Mouse (Mus musculus): ENCODE results near the gene Zfp385b. TPM values are rescaled to one million over a fixed set of nuclear protein-coding genes. Genes with fewer than 3 reads are reported as not detected.
A peak's percentile ranks its signal among the peaks of the same experiment; 100 is the strongest.
"Not testable (repeated sequence)": the region's sequence is repeated elsewhere in the genome, so short reads cannot be mapped to it uniquely, and the experiment has no call there.

Zfp385b gene
- polyA plus RNA-seq, 1 experiment from 2014 or later, result 2.6 TPM

DNA sequence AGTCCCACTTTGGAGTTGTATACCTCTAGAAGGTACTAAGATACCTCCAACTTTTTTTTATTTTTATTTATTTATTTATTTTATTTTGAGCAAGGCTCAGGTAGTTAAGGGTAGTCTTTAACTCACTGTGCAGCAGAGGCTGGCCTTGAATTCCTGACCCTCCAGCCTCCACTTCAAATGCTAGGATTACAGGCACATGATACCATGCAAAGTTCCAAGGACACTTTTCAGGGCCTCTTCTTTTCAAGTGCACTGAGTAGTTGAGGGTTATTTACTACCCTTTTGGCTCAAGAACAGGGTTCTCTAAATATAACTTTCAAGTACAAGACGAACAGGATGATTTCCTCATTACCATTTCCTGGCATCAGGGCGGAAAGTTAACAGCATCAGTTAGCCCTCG, 365.7 kb downstream of the Zfp385b start:
- Histone ChIP-seq H3K4me1 (peaks cover 16% of the 10 kb centered on the region), H3K4me3 (no peak overlapping the region), H3K9me3 (no peaks in the 10 kb centered on the region), H3K36me3 (no peaks in the 10 kb centered on the region), H3K27ac (no peak overlapping the region), H3K27me3 (ENCODE audit: insufficient read depth, poor library complexity, severe bottlenecking) (no peaks in the 10 kb centered on the region)
- WGBS, result 27% methylated on average over 3 of the region's 3 CpGs
- DNase-seq (ENCODE audit: low spot score), result no peak

DNA sequence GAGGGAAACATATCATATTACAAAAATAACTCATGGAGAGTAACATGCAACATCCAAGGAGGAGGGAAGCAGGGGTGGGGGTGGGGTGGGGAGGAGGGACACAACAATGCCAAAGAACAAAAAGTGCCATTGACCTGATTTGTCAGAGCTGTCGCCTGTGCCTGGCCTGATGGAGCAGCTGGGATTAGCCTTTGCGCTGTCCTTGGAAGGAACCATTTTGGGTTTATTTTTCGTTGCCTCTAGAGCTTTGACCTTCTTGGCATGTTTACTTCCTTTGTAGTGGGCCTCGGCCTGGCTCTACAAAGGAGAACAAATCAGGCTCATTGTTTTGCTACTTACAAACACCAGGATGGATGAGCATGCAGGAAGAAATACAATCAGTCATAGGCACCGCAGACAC, 369.4 kb downstream of the Zfp385b start:
- not testable (repeated sequence) for DNase-seq (ENCODE audit: low spot score)

DNA sequence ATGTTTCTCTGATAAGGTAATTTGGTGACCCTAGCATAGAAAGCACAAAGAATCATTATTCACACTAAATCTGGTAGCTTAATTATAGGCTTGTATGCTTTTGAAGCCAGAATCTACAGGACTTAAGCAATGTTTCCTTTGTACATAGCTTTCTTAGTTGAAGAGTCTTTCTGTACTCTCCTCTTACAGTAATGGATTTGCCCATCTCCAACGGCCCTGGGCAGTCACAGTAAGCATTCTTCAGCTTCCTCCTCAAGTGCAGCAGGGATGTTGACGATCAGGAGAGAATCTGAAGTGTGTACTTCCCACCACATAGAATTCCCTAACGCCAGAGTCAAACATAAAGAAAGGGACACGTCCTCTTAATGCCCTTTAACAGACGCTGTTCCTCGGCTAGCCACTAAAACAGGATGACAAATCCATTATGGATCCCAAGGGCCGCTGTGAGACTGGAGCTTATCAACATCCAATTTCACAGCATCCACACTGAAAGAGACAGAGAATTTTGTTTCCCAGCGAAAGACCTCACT, 370.4 kb downstream of the Zfp385b start:
- H3K27ac ChIP-seq, result no peak overlapping the region
- no peaks in the 10 kb centered on the region for H3K9me3 ChIP-seq
- DNase-seq (ENCODE audit: low spot score), result no peak
- 32% methylated on average over 8 of the region's 8 CpGs for WGBS
- H3K4me3 ChIP-seq, result no peak overlapping the region
- no peaks in the 10 kb centered on the region for H3K27me3 ChIP-seq (ENCODE audit: insufficient read depth, poor library complexity, severe bottlenecking)
- no peaks in the 10 kb centered on the region for H3K36me3 ChIP-seq
- peaks cover 15% of the 10 kb centered on the region for H3K4me1 ChIP-seq

More for the DNA sequence above, 369.4 kb downstream of the Zfp385b start:
- not testable (repeated sequence) for H3K36me3 ChIP-seq; H3K27me3 ChIP-seq (ENCODE audit: insufficient read depth, poor library complexity, severe bottlenecking); H3K9me3 ChIP-seq; H3K4me3 ChIP-seq; H3K27ac ChIP-seq
- H3K4me1 ChIP-seq, result peaks cover 17% of the 10 kb centered on the region
- WGBS, result 64% methylated on average over 5 of the region's 5 CpGs

DNA sequence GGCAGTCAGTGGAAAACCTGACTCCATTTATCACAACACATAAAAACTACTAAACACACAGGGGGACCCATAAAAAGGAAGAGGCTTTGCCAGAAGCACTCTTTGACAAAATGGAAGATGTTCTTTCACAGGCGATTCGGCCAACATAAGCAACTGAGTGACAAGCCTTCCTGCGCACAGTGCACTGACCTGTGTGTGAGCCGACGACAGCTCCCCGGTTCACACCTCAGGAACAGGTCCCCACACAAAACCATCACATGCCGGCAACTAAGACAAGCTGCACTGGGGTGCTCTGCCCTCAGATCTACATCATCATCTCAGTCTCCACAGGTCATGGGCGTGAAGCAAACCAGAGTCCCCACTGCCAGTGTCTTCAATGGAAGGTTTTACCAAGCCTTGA, 375.2 kb downstream of the Zfp385b start:
- Histone ChIP-seq H3K4me1 (peaks cover 11% of the 10 kb centered on the region), H3K27me3 (ENCODE audit: insufficient read depth, poor library complexity, severe bottlenecking) (no peaks in the 10 kb centered on the region), H3K4me3 (no peak overlapping the region), H3K27ac (no peak overlapping the region), H3K36me3 (no peaks in the 10 kb centered on the region), H3K9me3 (no peaks in the 10 kb centered on the region)
- 67% methylated on average over 8 of the region's 8 CpGs for WGBS
- DNase-seq (ENCODE audit: low spot score), result no peak

DNA sequence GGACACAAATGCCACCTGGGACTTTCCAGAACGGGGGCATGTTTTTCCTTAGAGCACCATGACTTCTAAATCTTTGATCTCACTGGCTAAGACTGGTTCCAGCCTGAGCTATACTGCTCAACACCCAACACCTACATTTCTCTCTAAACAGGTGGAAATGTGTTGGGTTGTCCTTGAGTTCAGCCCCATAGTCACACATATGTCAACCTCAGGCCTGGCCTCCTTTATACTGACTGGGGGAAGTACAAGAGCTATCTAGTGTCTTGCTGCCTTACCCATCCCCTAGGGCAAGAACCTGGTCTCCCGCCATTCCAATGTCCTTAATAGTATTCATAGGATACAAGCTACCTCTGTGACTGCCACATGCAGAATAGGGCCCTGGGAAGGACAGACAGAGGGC, 378.8 kb downstream of the Zfp385b start:
- H3K4me1 ChIP-seq, result peaks cover 10% of the 10 kb centered on the region; the same call in 1 of the 2 replicates
- H3K36me3 ChIP-seq, result no peaks in the 10 kb centered on the region
- no peak overlapping the region for H3K27ac ChIP-seq
- H3K27me3 ChIP-seq (ENCODE audit: insufficient read depth, poor library complexity, severe bottlenecking), result no peaks in the 10 kb centered on the region
- WGBS, result 83% methylated on average over 2 of the region's 2 CpGs
- DNase-seq (ENCODE audit: low spot score), result no peak
- H3K4me3 ChIP-seq, result no peak overlapping the region
- no peaks in the 10 kb centered on the region for H3K9me3 ChIP-seq

DNA sequence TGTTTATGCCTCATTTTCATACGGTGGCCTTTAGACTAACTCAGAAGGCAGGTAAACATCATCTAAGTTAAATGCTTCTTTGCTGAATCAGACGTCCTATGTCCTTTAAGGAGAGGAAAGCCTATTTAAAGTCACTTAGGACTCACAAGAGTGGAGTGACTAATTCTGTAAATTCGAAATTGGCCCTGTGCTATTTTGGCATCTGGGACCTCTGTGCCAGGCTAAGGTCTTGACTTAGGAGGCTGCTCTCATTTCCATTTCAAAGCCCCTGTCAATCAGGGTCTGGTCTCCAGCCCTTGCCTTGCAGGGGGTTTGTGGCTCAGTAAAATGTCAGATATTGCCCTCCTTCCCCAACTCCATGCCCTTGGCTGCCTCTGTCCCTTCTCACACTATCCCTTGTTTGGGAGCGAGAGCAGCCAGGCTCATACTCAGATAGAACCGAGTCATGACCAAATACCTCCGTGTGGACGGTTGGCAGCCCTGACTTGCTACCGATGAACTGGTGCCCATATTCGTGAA, 383.1 kb downstream of the Zfp385b start:
- 64% methylated on average over 9 of the region's 9 CpGs for WGBS
- DNase-seq (ENCODE audit: low spot score), result no peak
- no peaks in the 10 kb centered on the region for H3K27me3 ChIP-seq (ENCODE audit: insufficient read depth, poor library complexity, severe bottlenecking)

DNA sequence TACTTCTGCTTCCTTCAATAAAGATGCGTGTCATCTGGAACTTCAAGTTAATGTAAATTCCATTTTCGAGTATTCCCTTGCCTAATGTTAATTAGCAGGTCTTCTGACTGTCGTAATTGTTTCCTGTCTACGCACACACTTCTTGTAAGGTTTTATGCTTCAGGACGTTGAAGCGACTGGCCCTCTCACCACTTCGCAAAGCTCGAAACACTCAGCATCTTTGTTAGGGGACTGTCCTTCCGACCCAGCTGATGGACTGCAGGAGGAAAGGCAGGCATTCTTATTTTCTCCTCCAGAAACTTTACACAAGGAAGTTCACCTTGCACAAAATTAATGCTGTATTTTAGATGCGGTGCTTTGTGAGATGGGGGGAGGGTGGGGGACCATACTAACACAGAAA, 400.0 kb downstream of the Zfp385b start:
- Histone ChIP-seq H3K36me3 (no peaks in the 10 kb centered on the region), H3K4me1 (0 out of 2 replicates have a peak, but pooled peaks cover 2% of the 10 kb centered on the region), H3K27ac (no peak overlapping the region), H3K27me3 (ENCODE audit: insufficient read depth, poor library complexity, severe bottlenecking) (no peaks in the 10 kb centered on the region), H3K9me3 (no peaks in the 10 kb centered on the region), H3K4me3 (no peak overlapping the region)
- DNase-seq (ENCODE audit: low spot score), result peak; percentile 56
- 78% methylated on average over 10 of the region's 10 CpGs for WGBS

More for the DNA sequence above, 383.1 kb downstream of the Zfp385b start:
- no peaks in the 10 kb centered on the region for H3K36me3 ChIP-seq
- 0 out of 2 replicates have a peak, but pooled peaks cover 5% of the 10 kb centered on the region for H3K4me1 ChIP-seq
- no peaks in the 10 kb centered on the region for H3K9me3 ChIP-seq
- no peak overlapping the region for H3K27ac ChIP-seq
- H3K4me3 ChIP-seq, result no peak overlapping the region

DNA sequence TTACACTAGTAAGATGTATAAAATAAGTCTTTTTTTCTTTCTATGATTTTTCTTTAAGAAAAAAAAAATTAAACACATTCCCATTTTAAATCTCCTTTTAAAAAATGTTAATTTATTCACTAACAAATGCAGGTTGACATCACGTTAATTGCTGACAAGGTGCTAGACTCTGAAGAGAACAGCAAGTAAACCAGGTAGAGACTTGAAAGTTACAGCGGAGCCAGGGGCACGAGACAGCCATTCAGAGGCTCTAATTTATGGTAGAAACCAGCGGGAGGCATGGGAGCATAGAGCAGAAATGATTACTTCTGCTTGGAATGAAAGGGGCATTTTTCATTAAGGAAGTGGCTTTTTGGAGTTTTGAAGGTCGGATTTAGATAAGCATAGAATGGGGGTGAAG, 401.4 kb downstream of the Zfp385b start:
- DNase-seq (ENCODE audit: low spot score), result peak; percentile 31
- H3K27me3 ChIP-seq (ENCODE audit: insufficient read depth, poor library complexity, severe bottlenecking), result no peaks in the 10 kb centered on the region
- H3K27ac ChIP-seq, result no peak overlapping the region
- no peaks in the 10 kb centered on the region for H3K9me3 ChIP-seq
- H3K4me3 ChIP-seq, result no peak overlapping the region
- H3K4me1 ChIP-seq, result 0 out of 2 replicates have a peak, but pooled peaks cover 2% of the 10 kb centered on the region
- 67% methylated on average over 5 of the region's 5 CpGs for WGBS
- H3K36me3 ChIP-seq, result no peaks in the 10 kb centered on the region

DNA sequence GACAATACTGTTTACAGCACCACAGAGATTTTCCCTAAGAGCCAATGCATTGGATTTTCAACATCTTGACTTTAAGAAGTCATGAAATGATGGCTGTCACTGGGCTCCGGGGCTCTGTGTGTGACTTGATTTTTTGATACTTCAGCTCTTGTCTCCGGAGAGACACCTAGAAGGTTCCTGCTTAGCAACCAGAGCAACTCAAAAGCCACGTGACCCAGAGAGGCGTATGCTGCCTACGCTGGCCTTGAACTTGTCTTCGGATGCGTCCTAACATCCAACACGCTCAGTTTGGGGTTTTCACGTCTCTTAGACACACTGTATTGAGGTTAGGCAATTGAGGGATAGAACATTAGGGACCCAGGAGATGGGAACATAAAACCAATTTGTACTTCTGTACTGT, 407.3 kb downstream of the Zfp385b start:
- Histone ChIP-seq H3K27ac (no peak overlapping the region), H3K4me3 (no peak overlapping the region), H3K4me1 (peaks cover 10% of the 10 kb centered on the region; the same call in 1 of the 2 replicates), H3K9me3 (no peaks in the 10 kb centered on the region), H3K27me3 (ENCODE audit: insufficient read depth, poor library complexity, severe bottlenecking) (no peaks in the 10 kb centered on the region), H3K36me3 (no peaks in the 10 kb centered on the region)
- peak; percentile 61 for DNase-seq (ENCODE audit: low spot score)
- 84% methylated on average over 9 of the region's 9 CpGs for WGBS

DNA sequence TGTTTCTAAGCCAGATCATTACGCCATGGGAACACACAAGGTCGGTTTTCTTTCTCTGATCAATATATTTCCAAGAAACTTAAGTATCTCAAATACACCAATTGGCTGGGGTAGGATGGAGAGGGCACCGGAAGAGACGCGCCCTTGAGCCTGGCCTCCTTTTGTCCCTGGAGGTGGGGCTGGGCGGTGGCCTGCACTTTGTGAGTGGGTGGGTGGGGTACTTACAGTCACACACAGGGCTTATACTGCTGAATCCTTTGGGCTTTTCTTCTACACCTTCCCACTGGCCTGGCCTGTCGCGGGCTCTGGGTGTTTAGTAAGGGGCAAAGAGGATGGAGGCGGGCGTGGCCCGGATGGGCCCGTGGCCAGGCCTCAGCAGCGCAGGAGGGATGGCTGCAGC, 407.8 kb downstream of the Zfp385b start:
- H3K36me3 ChIP-seq, result no peaks in the 10 kb centered on the region
- 71% methylated on average over 13 of the region's 13 CpGs for WGBS
- H3K27me3 ChIP-seq (ENCODE audit: insufficient read depth, poor library complexity, severe bottlenecking), result no peaks in the 10 kb centered on the region
- peak; percentile 72 for DNase-seq (ENCODE audit: low spot score)
- no peak overlapping the region for H3K27ac ChIP-seq
- H3K4me1 ChIP-seq, result peaks cover 10% of the 10 kb centered on the region; the same call in 1 of the 2 replicates
- no peaks in the 10 kb centered on the region for H3K9me3 ChIP-seq
- H3K4me3 ChIP-seq, result no peak overlapping the region

DNA sequence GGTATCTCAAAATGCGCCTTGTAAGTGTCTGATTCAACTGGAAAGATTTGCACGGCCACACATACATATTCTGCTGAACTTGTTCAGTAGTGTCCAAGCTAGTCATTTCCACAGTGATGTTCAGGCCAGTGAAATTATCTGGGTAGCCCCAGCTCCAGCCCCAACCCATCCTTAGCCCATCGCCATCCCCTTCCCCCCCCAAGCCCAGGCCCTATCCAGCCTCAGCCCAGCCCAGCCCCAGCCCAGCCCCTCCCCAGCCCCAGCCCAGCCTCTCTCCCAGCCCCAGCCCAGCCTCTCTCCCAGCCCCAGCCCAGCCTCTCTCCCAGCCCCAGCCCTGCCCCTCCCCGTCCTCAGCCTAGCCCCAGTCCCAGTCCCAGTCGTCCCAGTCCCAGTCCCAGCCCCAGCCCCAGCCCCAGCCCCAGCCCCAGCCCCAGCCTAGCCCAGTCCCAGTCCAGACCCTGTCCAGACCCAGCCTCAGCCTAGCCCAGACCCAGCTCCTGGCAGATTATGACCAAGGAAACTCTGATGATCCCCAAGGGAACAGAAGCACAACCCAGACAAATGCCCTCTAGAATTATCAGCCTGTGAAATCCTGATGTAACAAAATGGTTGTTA, 409.8 kb downstream of the Zfp385b start:
- DNase-seq (ENCODE audit: low spot score), result peak; percentile 39
- Histone ChIP-seq H3K27ac (no peak overlapping the region), H3K4me1 (peaks cover 10% of the 10 kb centered on the region; the same call in 1 of the 2 replicates), H3K9me3 (no peaks in the 10 kb centered on the region), H3K4me3 (no peak overlapping the region), H3K27me3 (ENCODE audit: insufficient read depth, poor library complexity, severe bottlenecking) (no peaks in the 10 kb centered on the region), H3K36me3 (no peaks in the 10 kb centered on the region)
- 48% methylated on average over 5 of the region's 5 CpGs for WGBS

DNA sequence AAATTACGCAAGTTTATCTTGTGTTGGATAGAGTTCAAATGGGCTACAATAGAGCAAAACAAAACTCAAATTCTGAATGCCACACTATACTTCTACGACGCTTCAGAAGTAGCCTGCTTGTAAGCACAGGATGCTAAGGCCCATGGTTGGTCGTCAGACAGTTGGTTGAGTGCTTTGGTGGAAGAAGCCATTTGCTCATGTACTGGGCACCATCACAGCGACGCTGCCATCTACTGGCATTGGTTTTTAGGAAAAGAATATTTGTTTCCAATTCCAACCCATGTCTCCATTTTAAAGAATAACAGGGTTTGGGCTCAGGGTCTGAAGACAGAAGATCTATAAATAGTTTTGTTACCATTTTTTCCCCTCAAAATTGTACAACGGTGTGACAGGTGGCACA, 410.5 kb downstream of the Zfp385b start:
- peak; percentile 6 for DNase-seq (ENCODE audit: low spot score)
- no peaks in the 10 kb centered on the region for H3K9me3 ChIP-seq
- peaks cover 10% of the 10 kb centered on the region; the same call in 1 of the 2 replicates for H3K4me1 ChIP-seq
- H3K36me3 ChIP-seq, result no peaks in the 10 kb centered on the region
- WGBS, result 67% methylated on average over 7 of the region's 7 CpGs
- no peaks in the 10 kb centered on the region for H3K27me3 ChIP-seq (ENCODE audit: insufficient read depth, poor library complexity, severe bottlenecking)
- H3K27ac ChIP-seq, result no peak overlapping the region
- H3K4me3 ChIP-seq, result no peak overlapping the region

DNA sequence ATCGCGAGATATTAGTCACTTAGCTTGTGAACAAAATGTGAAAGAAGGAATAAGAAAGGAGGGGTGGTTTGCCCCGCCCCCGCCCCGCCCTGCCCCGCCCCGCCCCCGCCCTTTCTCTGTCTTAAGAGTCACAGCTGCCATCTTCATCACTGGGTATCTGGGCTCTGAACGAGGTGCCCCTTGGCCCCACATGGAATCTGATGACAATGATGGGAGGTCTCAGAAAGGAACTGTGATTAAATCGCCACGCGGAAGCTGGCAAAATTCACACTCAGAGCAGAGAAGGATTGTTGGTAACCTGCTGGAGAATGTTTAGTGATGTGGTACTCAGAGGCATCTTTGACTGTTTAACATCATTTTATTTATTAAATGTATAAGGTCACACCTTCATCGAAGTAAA, 417.1 kb downstream of the Zfp385b start:
- Histone ChIP-seq H3K36me3 (no peaks in the 10 kb centered on the region), H3K4me1 (peaks cover 11% of the 10 kb centered on the region), H3K27ac (no peak overlapping the region), H3K4me3 (peak overlapping the region; percentile 55), H3K27me3 (ENCODE audit: insufficient read depth, poor library complexity, severe bottlenecking) (no peaks in the 10 kb centered on the region), H3K9me3 (no peaks in the 10 kb centered on the region)
- peak; percentile 56 for DNase-seq (ENCODE audit: low spot score)
- 20% methylated on average over 13 of the region's 13 CpGs for WGBS
